8 mouse cellular contexts compared by ENCODE assay signal in the genomic region with DNA sequence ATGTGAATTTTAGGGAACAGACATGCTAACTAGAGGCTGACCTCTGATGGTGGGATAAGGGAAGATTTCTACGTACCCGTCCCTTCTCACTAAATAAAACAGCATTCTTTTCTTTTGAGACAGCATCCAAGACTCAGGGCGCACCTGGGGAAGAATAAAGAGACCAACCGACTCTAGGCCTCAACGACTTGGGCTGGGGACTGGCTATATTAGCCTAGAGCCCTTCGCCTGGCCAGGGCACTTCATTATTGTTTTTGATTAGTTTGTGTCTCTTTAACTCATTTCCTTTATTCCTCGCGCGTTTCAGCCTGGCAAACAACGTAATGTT. TPM values are rescaled to one million over a fixed set of nuclear protein-coding genes. Genes with fewer than 3 reads are reported as not detected.
DNase-seq lines count a peak whose midpoint lies in the region; ATAC-seq and TF ChIP-seq lines count a peak whose summit lies in the region.

No protein-coding gene starts in this region.

- H3K27me3 ChIP-seq in liver, adult 2 months (ENCODE audit: control insufficient read depth, insufficient read depth, low read length): no peaks in the 10 kb centered on the region
- H3K27me3 ChIP-seq in embryonic facial prominence, embryonic 14.5 days (replicated peaks; ENCODE audit: control insufficient read depth, insufficient read depth, low read length): no peaks in the 10 kb centered on the region
- no peaks in the 10 kb centered on the region for H3K27me3 ChIP-seq in intestine, embryonic 15.5 days (replicated peaks)
- no peaks in the 10 kb centered on the region for H3K27me3 ChIP-seq in myocyte (ENCODE audit: control insufficient read depth, insufficient read depth, insufficient read length)

- peak overlapping the region; percentile 99 for H3ac ChIP-seq in myocyte (ENCODE audit: control insufficient read depth, insufficient read length)

- no peak for DNase-seq in liver, adult 2 months (ENCODE audit: extremely low read depth, low read depth, low spot score)
- DNase-seq in liver: no peak
- no peak for DNase-seq in embryonic facial prominence, embryonic 14.5 days (ENCODE audit: low spot score)
- no peak for DNase-seq in left cerebral cortex, adult 11 months (ENCODE audit: low spot score)
- DNase-seq in thymus, postnatal 36 days: no peak
- no peak for DNase-seq in gastrocnemius, postnatal 25 days

- peak overlapping the region; percentile 89 for H3K4me3 ChIP-seq in liver, adult 2 months (ENCODE audit: insufficient read depth, low read depth, low read length)
- peak overlapping the region; percentile 80 for H3K4me3 ChIP-seq in embryonic facial prominence, embryonic 14.5 days (ENCODE audit: low read depth, low read length)
- H3K4me3 ChIP-seq in intestine, embryonic 15.5 days (replicated peaks): peak overlapping the region; percentile 71
- peak overlapping the region; percentile 52 for H3K4me3 ChIP-seq in myocyte

- peak overlapping the region; percentile 65 for H3K4me2 ChIP-seq in embryonic facial prominence, embryonic 14.5 days (ENCODE audit: low read depth, low read length)
- peak overlapping the region; percentile 75 for H3K4me2 ChIP-seq in intestine, embryonic 15.5 days (replicated peaks)
- H3K4me2 ChIP-seq in myocyte (ENCODE audit: low read depth): peak overlapping the region; percentile 83

- peak overlapping the region; percentile 83 for H3K9ac ChIP-seq in liver, adult 2 months (ENCODE audit: low read depth, low read length)
- H3K9ac ChIP-seq in embryonic facial prominence, embryonic 14.5 days (ENCODE audit: low read depth, low read length): peak overlapping the region; percentile 94
- peak overlapping the region; percentile 99 for H3K9ac ChIP-seq in intestine, embryonic 15.5 days

- peak overlapping the region; percentile 64 for H3K27ac ChIP-seq in liver, adult 2 months (replicated peaks; ENCODE audit: insufficient read depth, low read depth, low read length)
- H3K27ac ChIP-seq in embryonic facial prominence, embryonic 14.5 days (replicated peaks; ENCODE audit: low read depth, low read length): peak overlapping the region; percentile 92; the same call in 1 of the 2 replicates
- peak overlapping the region; percentile 77; the same call in 1 of the 2 replicates for H3K27ac ChIP-seq in intestine, embryonic 15.5 days

- no peak; the same call in 1 of the 2 replicates for ATAC-seq in embryonic facial prominence, embryonic 14.5 days (ENCODE audit: low read depth)
- ATAC-seq in intestine, embryonic 15.5 days: peak; percentile 51

- H3K79me2 ChIP-seq in liver, adult 2 months (ENCODE audit: control insufficient read depth, insufficient read depth, low read length): peaks cover 27% of the 10 kb centered on the region
- H3K79me2 ChIP-seq in myocyte (ENCODE audit: control insufficient read depth, insufficient read depth): peaks cover 38% of the 10 kb centered on the region

- H3K36me3 ChIP-seq in liver, adult 2 months (ENCODE audit: control insufficient read depth, insufficient read depth, low read length): no peaks in the 10 kb centered on the region
- H3K36me3 ChIP-seq in embryonic facial prominence, embryonic 14.5 days (ENCODE audit: control insufficient read depth, insufficient read depth, low read length): no peaks in the 10 kb centered on the region
- H3K36me3 ChIP-seq in intestine, embryonic 15.5 days: no peaks in the 10 kb centered on the region
- H3K36me3 ChIP-seq in myocyte (ENCODE audit: control insufficient read depth, insufficient read depth): no peaks in the 10 kb centered on the region

- TF ChIP-seq POLR2A in liver, adult 2 months (IDR thresholded peaks at IDR 0.05; ENCODE audit: extremely low read depth, insufficient read depth, low read length): no peak
- TF ChIP-seq POLR2A in myocyte (IDR thresholded peaks at IDR 0.05; ENCODE audit: insufficient read length, low read depth): no peak

- peaks cover 12% of the 10 kb centered on the region for H3K4me1 ChIP-seq in liver, adult 2 months (ENCODE audit: control insufficient read depth, insufficient read depth, low read length)
- H3K4me1 ChIP-seq in embryonic facial prominence, embryonic 14.5 days (ENCODE audit: control insufficient read depth, insufficient read depth, low read length): peaks cover 20% of the 10 kb centered on the region
- H3K4me1 ChIP-seq in intestine, embryonic 15.5 days (replicated peaks): peaks cover 37% of the 10 kb centered on the region

- TF ChIP-seq CTCF in liver, adult 2 months (IDR thresholded peaks at IDR 0.05; ENCODE audit: low read depth, low read length): no peak

- 19% methylated on average over 10 of the region's 10 CpGs for WGBS in liver, adult 2 months
- WGBS in embryonic facial prominence, embryonic 14.5 days: 11% methylated on average over 10 of the region's 10 CpGs
- 15% methylated on average over 10 of the region's 10 CpGs for WGBS in intestine, embryonic 15.5 days

- H3K9me3 ChIP-seq in embryonic facial prominence, embryonic 14.5 days (ENCODE audit: control insufficient read depth, low read length): no peaks in the 10 kb centered on the region
- H3K9me3 ChIP-seq in intestine, embryonic 15.5 days: no peaks in the 10 kb centered on the region

TF ChIP-seq in myocyte, 11 proteins besides CTCF, POLR2A, EP300 and RAD21:
- TF ChIP-seq CEBPB (IDR thresholded peaks at IDR 0.05; ENCODE audit: insufficient read depth, poor library complexity, severe bottlenecking) (no peak), USF1 (IDR thresholded peaks at IDR 0.05; ENCODE audit: low read depth) (no peak), POLR2AphosphoS2 (IDR thresholded peaks at IDR 0.05; ENCODE audit: insufficient read length, low read depth) (no peak), E2F4 (IDR thresholded peaks at IDR 0.05; ENCODE audit: insufficient read depth) (no peak), REST (IDR thresholded peaks at IDR 0.05; ENCODE audit: insufficient read depth, insufficient read length) (no peak), MYOD1 (IDR thresholded peaks at IDR 0.05; ENCODE audit: control insufficient read depth in 1 of 3, insufficient read length in 2 of 3, low read depth in 2 of 3) (no peak), TCF3 (IDR thresholded peaks at IDR 0.05; ENCODE audit: insufficient read length, low read depth) (no peak), MYOG (IDR thresholded peaks at IDR 0.05; ENCODE audit: control insufficient read depth in 1 of 3, insufficient read depth in 1 of 3, insufficient read length in 2 of 3, low read depth in 2 of 3) (no peak), SRF (IDR thresholded peaks at IDR 0.05; ENCODE audit: control insufficient read depth, insufficient read length, low read depth) (no peak), MAX (IDR thresholded peaks at IDR 0.05; ENCODE audit: low read depth) (no peak), TCF12 (IDR thresholded peaks at IDR 0.05; ENCODE audit: insufficient read depth, poor library complexity, severe bottlenecking) (no peak)

RNA-seq across cellular contexts. Expression of gene Ryk, which starts 0.3 kb away (rescaled TPM):
- 26.6 and 27.9 TPM in 2 replicates for total RNA-seq in liver, adult 2 months (2014; rRNA removed)
- 16.6 and 17.2 TPM in 2 replicates for polyA plus RNA-seq in liver, adult 2 months (2012; rRNA removed)
- 30.0 and 31.1 TPM in 2 replicates for polyA plus RNA-seq in embryonic facial prominence, embryonic 14.5 days (2014; fragmentation: Nextera tagmentation; extraction: Ambion mirVana)
- 19.7 and 21.2 TPM in 2 replicates for polyA plus RNA-seq in intestine, embryonic 15.5 days (2015; fragmentation: Nextera tagmentation; extraction: Ambion mirVana)
- 68.9 TPM for polyA plus RNA-seq in myocyte (2012; fragmentation: generic; extraction: Trizol)
- total RNA-seq in gastrocnemius, postnatal 25 days (2021): 10 to 100 TPM; 38.9 to 45.1 TPM
